Mouse (Mus musculus) kidney, embryonic 16.5 days (tissue): Measurements from ENCODE around the gene Mnt. TPM values are rescaled to one million over a fixed set of nuclear protein-coding genes. Genes with fewer than 3 reads are reported as not detected.

Experiments used
- ATAC-seq: fragments of 200-750 bp; cut with Nextera tagmentation; 2 replicates; pipeline ENCODE4 v1.8.0; 2017; ENCODE audit warnings: moderate TSS enrichment; ENCODE audit not compliant: low FRiP score, low TSS enrichment
- H3K27ac ChIP-seq: fragments of 300-500 bp; sonication (generic); 2 replicates; pipeline ENCODE4 v1.5.1; 2014; ENCODE audit warnings: low read length
- H3K27me3 ChIP-seq: fragments of 300-500 bp; sonication (generic); 2 replicates; pipeline ENCODE4 v1.6.1; 2014; ENCODE audit warnings: low read length, control low read depth, mixed read lengths; ENCODE audit not compliant: insufficient read depth
- H3K36me3 ChIP-seq: fragments of 300-500 bp; sonication (generic); 2 replicates; pipeline ENCODE4 v1.6.1; 2014; ENCODE audit warnings: low read length, control low read depth, mixed read lengths; ENCODE audit not compliant: insufficient read depth
- H3K4me1 ChIP-seq: fragments of 300-500 bp; sonication (generic); 2 replicates; pipeline ENCODE4 v1.6.1; 2014; ENCODE audit warnings: low read length, control low read depth, mixed read lengths; ENCODE audit not compliant: insufficient read depth
- H3K4me2 ChIP-seq: fragments of 300-500 bp; sonication (generic); replicated peaks from 2 replicates; pipeline ENCODE4 v1.6.1; 2014; ENCODE audit warnings: low read depth, low read length
- H3K4me3 ChIP-seq: fragments of 300-500 bp; sonication (generic); 2 replicates; pipeline ENCODE4 v1.5.1; 2014; ENCODE audit warnings: mild to moderate bottlenecking, low read length
- H3K9ac ChIP-seq: fragments of 300-500 bp; sonication (generic); replicated peaks from 2 replicates; pipeline ENCODE4 v1.6.1; 2014; ENCODE audit warnings: low read length
- H3K9me3 ChIP-seq: fragments of 300-500 bp; sonication (generic); 2 replicates; pipeline ENCODE4 v1.6.1; 2016; ENCODE audit warnings: low read length, control low read depth
- WGBS: fragments of 180-500 bp; shearing (Covaris S2); extraction: QIAGEN DNeasy Blood & Tissue Kit; methylation state at CpG from one replicate; pipeline ENCODE4 v1.1.7; 2014; 5-methylcytosine and 5-hydroxymethylcytosine counted together
- polyA plus RNA-seq: library from polyadenylated mRNA; unstranded; fragments of >200 nt; fragmentation: Nextera tagmentation; extraction: Ambion mirVana; gene quantifications from 2 replicates; pipeline ENCODE4 v1.2.1, GENCODE M21; 2015

Gene Mnt
- polyA plus RNA-seq, 1 experiment from 2014 or later = 4.8 TPM

DNA sequence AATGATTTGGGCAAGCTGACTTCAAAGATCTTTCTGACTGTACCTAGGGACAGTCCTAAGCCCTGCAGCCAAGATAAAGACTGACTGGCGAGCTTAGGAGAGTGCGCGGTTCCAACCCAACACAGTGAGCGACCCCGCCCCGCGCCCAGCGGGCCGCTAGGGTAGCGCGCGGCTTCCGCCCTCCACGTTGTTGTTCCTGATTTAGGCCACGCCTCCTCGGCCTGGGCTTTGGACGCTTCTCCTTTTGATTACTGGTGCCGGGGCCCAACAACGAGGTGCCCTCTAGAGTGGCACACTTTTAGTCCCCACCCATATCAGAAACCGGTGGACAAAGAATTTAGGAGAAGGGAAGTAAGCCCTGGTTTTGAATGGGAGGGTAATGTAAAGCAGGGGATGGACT, 908 bp upstream of the Mnt start:
- peak overlapping the region; percentile 84 for H3K27ac ChIP-seq
- no peaks in the 10 kb centered on the region for H3K36me3 ChIP-seq
- H3K9ac ChIP-seq = peak overlapping the region; percentile 52
- WGBS = 0% methylated on average over 20 of the region's 20 CpGs
- H3K9me3 ChIP-seq = no peaks in the 10 kb centered on the region
- H3K4me3 ChIP-seq = peak overlapping the region; percentile 90
- H3K4me2 ChIP-seq = peak overlapping the region; percentile 85
- no peaks in the 10 kb centered on the region for H3K27me3 ChIP-seq
- H3K4me1 ChIP-seq = peaks cover 42% of the 10 kb centered on the region
- peak; percentile 40 for ATAC-seq

DNA sequence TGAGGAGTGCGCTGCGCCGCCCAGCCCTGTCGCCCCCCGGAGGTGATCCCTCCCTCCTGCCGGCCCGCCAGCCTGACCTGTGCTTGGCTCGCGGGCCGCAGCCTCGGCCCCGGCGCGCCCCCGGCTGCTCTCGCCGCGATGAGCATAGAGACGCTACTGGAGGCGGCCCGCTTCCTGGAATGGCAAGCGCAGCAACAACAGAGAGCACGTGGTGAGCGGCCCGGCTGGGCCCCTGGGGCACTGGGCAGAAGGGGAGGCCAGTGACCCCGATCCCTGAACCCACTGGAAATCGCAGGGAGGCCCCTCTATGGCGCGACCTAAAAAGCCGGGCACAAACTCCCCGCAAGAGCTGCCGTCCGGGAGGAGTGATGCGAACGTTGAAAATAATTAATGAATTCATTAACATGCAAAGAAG, 478 bp downstream of the Mnt start:
- Histone ChIP-seq H3K9me3 (no peaks in the 10 kb centered on the region), H3K9ac (peak overlapping the region; percentile 89), H3K36me3 (no peaks in the 10 kb centered on the region), H3K4me1 (peaks cover 41% of the 10 kb centered on the region), H3K4me3 (peak overlapping the region; percentile 90), H3K4me2 (peak overlapping the region; percentile 85), H3K27me3 (no peaks in the 10 kb centered on the region), H3K27ac (peak overlapping the region; percentile 97)
- WGBS = 0% methylated on average over 35 of the region's 35 CpGs
- no peak for ATAC-seq

DNA sequence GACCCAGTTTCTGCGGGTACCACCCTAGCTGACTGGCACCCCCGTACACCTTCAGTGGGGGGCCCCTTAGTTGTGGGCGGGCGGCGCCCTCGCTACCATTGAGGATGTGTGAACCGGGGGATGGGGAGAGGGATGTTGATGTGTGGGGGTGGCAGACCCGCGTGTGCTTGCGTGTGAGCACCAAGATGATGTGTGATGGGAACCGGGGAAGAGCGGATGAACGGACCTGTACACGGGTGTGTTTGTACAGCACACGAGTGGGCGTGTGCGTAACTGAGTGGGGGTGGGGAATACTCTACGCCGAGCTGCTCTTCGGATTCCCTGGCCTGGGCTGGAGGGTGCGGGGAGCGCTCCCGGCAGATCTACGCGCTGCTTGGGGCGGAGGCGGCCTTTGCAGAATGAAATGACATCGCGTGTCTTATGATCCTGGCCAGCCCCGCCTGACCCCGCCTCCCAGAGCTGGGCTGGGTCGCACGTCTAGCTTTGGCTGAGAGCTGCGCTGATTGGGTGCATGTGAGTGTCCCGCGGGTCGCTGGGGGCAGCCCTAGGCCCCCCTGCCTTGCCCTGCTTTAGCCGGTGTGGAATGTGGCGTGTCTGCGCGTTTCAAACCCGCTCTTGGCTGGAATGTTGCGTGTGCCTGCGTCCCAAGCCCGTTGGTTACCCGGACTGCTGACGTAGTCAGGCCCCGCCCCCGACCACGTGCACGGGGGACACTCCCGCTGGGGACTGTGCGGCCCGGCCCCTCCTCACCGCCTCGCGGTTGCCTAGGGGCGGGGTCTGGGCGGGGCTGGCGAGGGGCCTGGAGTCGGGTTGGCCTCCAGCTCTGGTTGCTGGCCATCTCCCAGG, 1.1 kb downstream of the Mnt start:
- peak overlapping the region; percentile 90 for H3K4me3 ChIP-seq
- no peaks in the 10 kb centered on the region for H3K9me3 ChIP-seq
- H3K4me2 ChIP-seq = peak overlapping the region; percentile 85
- H3K4me1 ChIP-seq = peaks cover 37% of the 10 kb centered on the region
- under 1% methylated on average over 61 of the region's 61 CpGs for WGBS
- H3K9ac ChIP-seq = peak overlapping the region; percentile 89
- ATAC-seq = peak; percentile 82
- no peaks in the 10 kb centered on the region for H3K27me3 ChIP-seq
- no peaks in the 10 kb centered on the region for H3K36me3 ChIP-seq
- peak overlapping the region; percentile 97 for H3K27ac ChIP-seq

DNA sequence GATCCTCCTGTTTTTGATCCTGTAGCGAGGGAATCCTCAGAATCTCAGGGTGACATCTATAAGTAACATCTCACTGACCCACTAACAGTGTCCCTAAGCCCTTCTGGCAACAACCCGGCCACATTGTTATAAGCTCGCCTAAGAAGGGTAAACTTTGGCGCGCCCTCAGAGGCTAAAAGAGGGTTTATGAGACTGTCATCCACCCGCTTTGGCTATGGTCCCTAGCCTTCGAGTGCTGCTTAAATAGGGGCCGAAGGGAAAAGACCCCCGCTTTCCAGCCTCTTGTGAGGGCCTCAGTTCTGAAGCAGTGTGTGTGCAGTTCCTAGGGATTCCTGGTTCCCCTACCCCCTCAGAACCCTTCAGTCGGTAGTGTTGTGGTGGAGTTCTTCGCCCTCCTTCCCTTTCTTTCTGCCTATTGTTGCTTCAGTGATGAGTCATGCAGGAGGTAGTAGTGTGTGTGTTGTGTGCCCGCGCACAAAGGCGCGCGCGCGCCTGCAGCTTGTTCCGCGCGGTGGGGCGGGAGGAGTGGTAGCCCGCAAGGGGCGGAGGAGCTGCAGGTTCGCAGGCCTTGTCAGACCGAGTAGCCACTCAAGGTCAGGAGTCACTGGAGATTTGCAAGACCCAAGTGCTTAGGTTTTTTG, 1.9 kb downstream of the Mnt start:
- Histone ChIP-seq H3K4me2 (peak overlapping the region; percentile 85), H3K36me3 (no peaks in the 10 kb centered on the region), H3K9me3 (no peaks in the 10 kb centered on the region), H3K27me3 (no peaks in the 10 kb centered on the region), H3K4me3 (peak overlapping the region; percentile 90), H3K9ac (peak overlapping the region; percentile 62), H3K4me1 (peaks cover 44% of the 10 kb centered on the region), H3K27ac (peak overlapping the region; percentile 97)
- no peak for ATAC-seq
- WGBS = 1% methylated on average over 26 of the region's 26 CpGs

DNA sequence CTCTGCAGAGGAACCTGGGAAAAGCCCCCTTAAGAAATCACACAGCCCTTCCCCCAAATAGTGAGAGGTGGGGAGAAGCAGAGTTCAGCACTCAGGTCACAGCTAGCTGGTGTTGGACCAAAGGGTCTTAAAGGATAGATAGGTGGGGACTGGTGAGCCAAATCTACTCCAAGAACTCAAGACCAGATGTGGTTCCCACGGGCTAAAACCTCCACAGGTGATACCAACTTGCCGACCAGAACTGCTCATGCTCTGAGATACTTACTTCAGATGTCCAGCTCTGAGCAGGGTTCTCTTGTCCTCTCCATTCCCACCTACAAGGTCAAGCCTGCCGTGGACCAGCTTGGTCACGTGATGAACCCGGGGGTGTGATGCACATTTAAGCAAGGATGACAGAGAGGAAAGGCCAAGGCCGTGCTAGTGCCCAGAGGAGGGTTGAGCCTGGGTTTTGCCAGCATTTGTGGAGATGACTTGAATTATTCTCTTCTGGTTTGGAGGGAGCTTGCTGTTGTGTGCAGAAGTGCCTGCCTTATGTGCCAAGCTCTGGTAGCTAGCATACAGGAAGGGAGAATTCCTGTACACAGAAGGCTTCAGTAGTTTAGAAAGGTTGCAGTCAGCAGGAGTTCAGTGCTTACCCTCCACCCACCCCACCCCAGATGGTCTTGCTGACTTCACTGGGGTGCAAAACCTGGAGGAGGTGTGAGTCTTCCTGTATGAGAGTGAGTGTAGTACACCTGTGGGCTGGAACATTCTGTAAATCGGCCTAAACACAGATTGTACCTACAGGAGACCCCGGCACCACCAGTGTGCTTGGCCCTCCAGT, 3.0 kb downstream of the Mnt start:
- H3K9me3 ChIP-seq = no peaks in the 10 kb centered on the region
- H3K27me3 ChIP-seq = no peaks in the 10 kb centered on the region
- peaks cover 43% of the 10 kb centered on the region for H3K4me1 ChIP-seq
- peak overlapping the region; percentile 97 for H3K27ac ChIP-seq
- H3K4me3 ChIP-seq = 0 out of 2 replicates have a peak overlapping the region, but pooled peaks have one; percentile 90
- peak overlapping the region; percentile 85 for H3K4me2 ChIP-seq
- ATAC-seq = no peak
- H3K36me3 ChIP-seq = no peaks in the 10 kb centered on the region
- H3K9ac ChIP-seq = peak overlapping the region; percentile 62; the same call in 1 of the 2 replicates
- 78% methylated on average over 8 of the region's 8 CpGs for WGBS

DNA sequence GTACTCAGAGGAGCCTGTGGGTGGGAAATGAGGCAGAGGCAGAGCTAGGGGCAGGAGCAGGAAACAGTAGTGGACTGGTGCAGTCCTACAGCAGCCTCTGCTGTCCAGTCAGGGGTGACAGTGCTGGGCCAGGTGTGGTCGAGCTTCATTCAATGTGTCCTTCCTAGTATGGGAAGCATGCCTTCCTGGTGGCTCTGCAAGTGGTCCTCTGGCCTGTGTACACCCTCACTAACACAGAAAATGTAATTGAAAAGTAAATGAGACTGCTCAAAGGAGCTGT, 3.6 kb downstream of the Mnt start:
- H3K4me1 ChIP-seq = peaks cover 42% of the 10 kb centered on the region
- ATAC-seq = no peak
- H3K27ac ChIP-seq = peak overlapping the region; percentile 39
- H3K36me3 ChIP-seq = no peaks in the 10 kb centered on the region
- 28% methylated on average over 1 of the region's 1 CpGs for WGBS
- H3K9me3 ChIP-seq = no peaks in the 10 kb centered on the region
- H3K9ac ChIP-seq = 0 out of 2 replicates have a peak overlapping the region, but pooled peaks have one; percentile 62
- no peak overlapping the region for H3K4me3 ChIP-seq
- H3K4me2 ChIP-seq = no peak overlapping the region
- H3K27me3 ChIP-seq = no peaks in the 10 kb centered on the region

DNA sequence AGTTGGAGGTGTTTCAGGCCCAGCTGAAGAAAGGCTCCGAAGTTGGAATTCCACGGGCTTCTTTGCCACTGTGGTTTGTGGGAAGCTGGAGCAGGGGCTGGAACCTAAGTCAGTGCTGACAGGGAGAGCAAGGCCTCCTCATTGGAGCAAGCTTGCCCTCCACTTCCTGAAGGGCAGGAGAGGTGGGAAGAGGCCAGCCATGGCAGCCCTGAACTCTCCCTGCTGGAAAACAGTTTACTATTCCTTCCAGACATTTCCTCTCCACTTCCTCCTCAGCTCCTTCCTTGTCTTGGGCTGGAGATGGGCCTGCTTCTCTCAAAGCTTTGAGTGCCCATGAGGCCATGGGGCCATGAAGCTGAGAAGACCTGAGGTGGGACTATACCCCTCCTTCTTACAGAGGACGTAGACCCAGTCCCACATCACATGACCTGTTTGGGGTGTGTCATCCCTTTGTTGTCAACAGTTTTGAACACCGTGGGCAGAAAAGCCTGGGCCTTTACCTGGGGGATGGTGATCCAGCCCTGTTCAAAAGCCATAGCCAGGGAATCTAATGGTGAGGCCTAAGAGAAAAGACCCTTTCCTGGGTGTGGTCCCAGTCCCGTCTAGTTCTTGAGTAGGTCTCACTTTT, 4.0 kb downstream of the Mnt start:
- H3K4me3 ChIP-seq = no peak overlapping the region
- no peaks in the 10 kb centered on the region for H3K9me3 ChIP-seq
- no peak overlapping the region for H3K9ac ChIP-seq
- no peak overlapping the region for H3K4me2 ChIP-seq
- H3K36me3 ChIP-seq = no peaks in the 10 kb centered on the region
- 43% methylated on average over 5 of the region's 5 CpGs for WGBS
- ATAC-seq = no peak
- H3K4me1 ChIP-seq = peaks cover 43% of the 10 kb centered on the region
- H3K27me3 ChIP-seq = no peaks in the 10 kb centered on the region
- H3K27ac ChIP-seq = peak overlapping the region; percentile 39

DNA sequence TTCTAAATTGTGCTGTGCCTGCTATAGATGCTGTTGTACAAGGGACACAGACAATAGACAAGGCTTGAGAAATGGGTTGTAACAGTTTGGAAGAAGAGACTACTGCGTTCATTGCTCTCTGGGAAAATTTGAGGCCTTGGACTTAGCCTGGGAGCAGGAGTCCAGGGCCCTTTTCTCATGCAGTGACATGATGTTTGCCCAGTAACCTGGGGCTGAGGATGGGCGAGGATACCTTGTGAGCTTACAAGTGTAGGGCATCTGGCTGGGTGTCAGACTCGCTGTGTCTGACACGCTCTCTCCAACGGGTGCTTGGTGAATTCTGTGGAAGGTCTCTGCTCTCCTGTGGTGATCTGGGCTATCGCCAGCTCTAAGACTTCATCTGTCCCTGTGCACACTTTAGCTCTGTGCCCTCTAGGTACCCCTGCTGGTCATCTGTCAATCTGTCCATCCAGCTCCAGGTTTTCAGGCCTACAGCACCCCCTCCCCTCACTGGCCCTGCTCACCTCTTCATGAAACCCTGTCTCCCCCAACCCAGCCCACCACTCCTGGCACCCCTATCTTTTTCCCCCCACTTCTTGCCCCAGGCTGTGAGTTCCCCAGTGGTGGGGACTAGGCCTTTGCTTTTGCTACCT, 5.0 kb downstream of the Mnt start:
- H3K4me3 ChIP-seq = no peak overlapping the region
- no peak overlapping the region for H3K4me2 ChIP-seq
- no peaks in the 10 kb centered on the region for H3K27me3 ChIP-seq
- ATAC-seq = no peak
- H3K9ac ChIP-seq = no peak overlapping the region
- H3K4me1 ChIP-seq = peaks cover 53% of the 10 kb centered on the region
- no peaks in the 10 kb centered on the region for H3K36me3 ChIP-seq
- H3K27ac ChIP-seq = no peak overlapping the region
- H3K9me3 ChIP-seq = no peaks in the 10 kb centered on the region
- WGBS = 91% methylated on average over 6 of the region's 6 CpGs
